Mouse (Mus musculus) embryonic facial prominence, embryonic 14.5 days (tissue): ENCODE results near the gene Gm6337. TPM values are rescaled to one million over a fixed set of nuclear protein-coding genes. Genes with fewer than 3 reads are reported as not detected.
A peak's percentile ranks its signal among the peaks of the same experiment; 100 is the strongest.
"Not testable (repeated sequence)": the region's sequence is repeated elsewhere in the genome, so short reads cannot be mapped to it uniquely, and the experiment has no call there.

ENCODE experiments used
- ATAC-seq: fragments of 200-750 bp; cut with Nextera tagmentation; 2 replicates; pipeline ENCODE4 v1.8.0; 2017; ENCODE audit warnings: low read depth, moderate number of reproducible peaks, moderate TSS enrichment
- DNase-seq: peaks from one replicate; pipeline ENCODE4 v3.0.0-alpha.2; 2015; ENCODE audit warnings: low spot score
- H3K27ac ChIP-seq: fragments of 300-500 bp; sonication (generic); replicated peaks from 2 replicates; pipeline ENCODE4 v1.5.1; 2014; ENCODE audit warnings: low read depth, mild to moderate bottlenecking, low read length, moderate library complexity
- H3K27me3 ChIP-seq: fragments of 300-500 bp; sonication (generic); replicated peaks from 2 replicates; pipeline ENCODE4 v1.6.1; 2014; ENCODE audit warnings: low read length; ENCODE audit not compliant: control insufficient read depth, insufficient read depth
- H3K36me3 ChIP-seq: fragments of 300-500 bp; sonication (generic); 2 replicates; pipeline ENCODE4 v1.6.1; 2014; ENCODE audit warnings: low read length, mixed read lengths; ENCODE audit not compliant: control insufficient read depth, insufficient read depth
- H3K4me1 ChIP-seq: fragments of 300-500 bp; sonication (generic); 2 replicates; pipeline ENCODE4 v1.6.1; 2014; ENCODE audit warnings: antibody characterized with exemption, low read length; ENCODE audit not compliant: control insufficient read depth, insufficient read depth
- H3K4me2 ChIP-seq: fragments of 300-500 bp; sonication (generic); 2 replicates; pipeline ENCODE4 v1.6.1; 2014; ENCODE audit warnings: low read depth, mild to moderate bottlenecking, low read length, moderate library complexity, mixed read lengths
- H3K4me3 ChIP-seq: fragments of 300-500 bp; sonication (generic); 2 replicates; pipeline ENCODE4 v1.5.1; 2014; ENCODE audit warnings: low read depth, mild to moderate bottlenecking, low read length
- H3K9ac ChIP-seq: fragments of 300-500 bp; sonication (generic); 2 replicates; pipeline ENCODE4 v1.6.1; 2014; ENCODE audit warnings: low read depth, mild to moderate bottlenecking, low read length, moderate library complexity, mixed read lengths
- H3K9me3 ChIP-seq: fragments of 300-500 bp; sonication (generic); 2 replicates; pipeline ENCODE4 v1.6.1; 2016; ENCODE audit warnings: low read length; ENCODE audit not compliant: control insufficient read depth
- WGBS: fragments of 180-500 bp; shearing (Covaris S2); extraction: QIAGEN DNeasy Blood & Tissue Kit; methylation state at CpG from one replicate; pipeline ENCODE4 v1.1.7; 2014; 5-methylcytosine and 5-hydroxymethylcytosine counted together
- polyA plus RNA-seq: library from polyadenylated mRNA; unstranded; fragments of >200 nt; fragmentation: Nextera tagmentation; extraction: Ambion mirVana; gene quantifications from 2 replicates; pipeline ENCODE4 v1.2.1, GENCODE M21; 2014

The Gm6337 gene
- not detected in 2 replicates for polyA plus RNA-seq

GRCm38 (mm10) chr14:6058167-6058566 is at the start of gene Gm6337:
TSS of gene Gm6337 (minus strand) at chr14:6058267.
- not testable (repeated sequence) for H3K27ac ChIP-seq, H3K9ac ChIP-seq, H3K36me3 ChIP-seq, ATAC-seq, H3K27me3 ChIP-seq, H3K4me3 ChIP-seq, H3K9me3 ChIP-seq, H3K4me2 ChIP-seq, H3K4me1 ChIP-seq, DNase-seq
- 88% methylated on average over 2 of the region's 4 CpGs for WGBS

GRCm38 (mm10) chr14:6107500-6107899 is 49.4 kb upstream of the Gm6337 start:
- H3K27me3 ChIP-seq, DNase-seq, H3K36me3 ChIP-seq, H3K4me1 ChIP-seq, H3K9ac ChIP-seq, H3K9me3 ChIP-seq, H3K27ac ChIP-seq, ATAC-seq: not testable (repeated sequence)
- Histone ChIP-seq H3K4me3 (peak overlapping the region; percentile 34), H3K4me2 (peak overlapping the region; percentile 47)
- 6% methylated on average over 8 of the region's 9 CpGs for WGBS

GRCm38 (mm10) chr14:6093842-6094241 is 35.8 kb upstream of the Gm6337 start, which contains the start of gene Gm8206:
TSS of gene Gm8206 (minus strand) at chr14:6093942.
- 94% methylated on average over 2 of the region's 3 CpGs for WGBS
- H3K27me3 ChIP-seq, H3K4me3 ChIP-seq, ATAC-seq, H3K4me1 ChIP-seq, H3K9ac ChIP-seq, H3K36me3 ChIP-seq, H3K9me3 ChIP-seq, DNase-seq, H3K4me2 ChIP-seq, H3K27ac ChIP-seq: not testable (repeated sequence)

Other genes with a start within 250 kb of the Gm6337 start
- gene Gm3424, start 227.9 kb downstream of the Gm6337 start, polyA plus RNA-seq, result not detected in 2 replicates
- gene Gm8237, start 177.9 kb downstream of the Gm6337 start, polyA plus RNA-seq, result not detected in 2 replicates
- gene Gm3248, start 96.5 kb downstream of the Gm6337 start, polyA plus RNA-seq, result 0.36 and 0.63 TPM in 2 replicates
- not detected in 2 replicates for gene Gm3453, start 79.1 kb downstream of the Gm6337 start, polyA plus RNA-seq
- gene Gm8206, start 35.7 kb upstream of the Gm6337 start, polyA plus RNA-seq, result 0.70 and 2.1 TPM in 2 replicates
- 1.2 TPM in 2 replicates for gene Gm3468, start 50.4 kb upstream of the Gm6337 start, polyA plus RNA-seq
- gene Gm3476, start 67.5 kb upstream of the Gm6337 start, polyA plus RNA-seq, result not detected in 2 replicates
- gene Gm21560, start 161.0 kb upstream of the Gm6337 start, polyA plus RNA-seq, result not detected in 2 replicates
- 0.58 and 0.66 TPM in 2 replicates for gene Gm3411, start 229.0 kb upstream of the Gm6337 start, polyA plus RNA-seq
- gene Gm21103, start 246.6 kb upstream of the Gm6337 start, polyA plus RNA-seq, result not detected in 2 replicates